Mouse (Mus musculus) CD4-positive, CD25-positive, alpha-beta regulatory T cell, adult 9 weeks (primary cell): ENCODE data around the gene Nat14. TPM values are rescaled to one million over a fixed set of nuclear protein-coding genes. Genes with fewer than 3 reads are reported as not detected.

ENCODE experiments used
- polyA plus RNA-seq: library from polyadenylated mRNA; unstranded; fragments of 100-300 nt; shearing (Covaris generic); gene quantifications from one replicate; pipeline ENCODE4 v1.2.1, GENCODE M21; 2017

Nat14 gene
- polyA plus RNA-seq, result 0.71 TPM

GRCm38 (mm10) chr7:4921824-4922482 lies at the start of gene Nat14:
TSS of gene Nat14 (plus strand) at chr7:4922028.

GRCm38 (mm10) chr7:4876753-4877221 lies 45.0 kb upstream of the Nat14 start, which contains the start of gene Isoc2a:
TSS of gene Isoc2a (plus strand) at chr7:4877153.

DNA sequence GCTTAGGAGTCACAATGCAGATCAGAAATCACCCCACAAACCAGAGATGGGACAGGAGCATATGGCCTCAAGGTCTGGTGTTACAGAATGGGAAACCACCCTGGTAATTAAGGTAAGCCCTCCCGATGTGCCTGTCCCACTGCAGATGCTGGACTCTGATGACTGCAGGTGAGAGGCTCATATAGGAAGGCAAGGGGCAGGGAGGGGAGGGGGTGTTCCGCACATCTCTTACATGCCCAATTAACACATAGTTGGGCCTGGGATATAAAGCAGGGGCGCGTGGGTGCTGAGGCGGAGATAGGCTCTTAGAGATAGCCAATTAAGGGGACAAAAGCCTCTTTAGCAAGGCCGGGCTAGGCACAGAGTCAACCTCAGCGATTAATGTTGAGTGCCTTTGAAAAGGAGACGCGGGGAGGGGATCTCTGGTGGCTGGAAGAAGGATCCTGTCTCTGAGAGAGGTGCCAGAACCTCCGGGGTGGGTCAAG lies 15.3 kb upstream of the Nat14 start, which contains the start of gene Gm36210:
TSS of gene Gm36210 (minus strand) at position 51 of the 485 bp plus-strand sequence.

DNA sequence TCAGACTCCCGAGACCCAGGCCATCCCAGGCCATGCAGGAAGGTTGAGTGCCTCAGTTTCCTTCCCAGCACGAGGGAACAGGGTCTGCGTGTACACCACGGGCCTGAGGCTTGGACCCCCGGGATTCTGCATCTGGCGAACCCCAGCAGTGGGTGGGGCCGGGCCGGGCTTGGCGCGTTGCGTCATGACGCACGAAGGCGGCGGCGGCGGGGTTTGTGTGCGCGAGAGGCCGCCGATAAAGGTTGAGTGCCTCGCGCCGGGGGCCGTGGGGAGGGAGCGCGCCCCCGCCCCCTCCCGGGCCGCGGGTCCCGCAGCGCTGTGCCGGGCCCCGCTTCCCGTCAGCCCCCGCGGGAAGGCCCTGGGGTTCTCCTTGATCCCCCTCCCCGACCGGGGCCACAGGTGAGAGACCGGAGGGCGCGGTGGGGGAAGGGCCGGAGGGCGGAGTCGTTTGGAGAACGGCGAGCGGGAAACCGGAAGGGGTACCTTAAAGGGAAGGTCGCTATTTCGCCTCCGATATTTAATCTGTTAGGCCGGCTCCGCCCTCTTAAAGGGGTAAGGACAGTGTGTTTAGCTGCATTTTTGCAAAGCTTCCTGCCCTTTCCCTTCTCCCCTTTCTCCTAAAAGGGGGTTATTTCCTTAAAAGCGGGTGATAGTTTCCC lies 6.7 kb upstream of the Nat14 start, which contains the start of gene Zfp628:
TSS of gene Zfp628 (plus strand) at position 211 of the 659 bp plus-strand sequence.

GRCm38 (mm10) chr7:4925441-4926381 lies 3.9 kb downstream of the Nat14 start, which contains the start of gene Ssc5d:
TSS of gene Ssc5d (plus strand) at chr7:4925785.

DNA sequence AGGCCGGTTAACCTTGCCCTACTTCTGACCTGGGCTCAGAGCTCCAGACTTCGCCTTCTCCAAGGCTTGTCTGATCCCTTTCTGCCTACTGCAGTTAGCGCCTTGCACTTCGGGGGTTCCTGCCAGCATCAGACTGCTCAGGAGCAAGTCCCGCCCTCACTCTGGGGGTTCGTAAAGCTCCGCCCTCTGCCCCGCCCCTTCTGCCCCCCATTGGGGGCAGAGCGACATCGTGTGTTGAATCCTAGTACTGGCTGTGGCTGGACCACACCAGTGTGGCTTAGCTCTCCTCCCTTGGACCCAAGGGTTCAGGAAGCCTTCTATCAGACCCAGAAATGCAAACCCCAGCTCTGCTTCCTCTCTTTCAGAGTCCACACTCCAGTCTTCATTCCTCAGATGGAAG lies 42.4 kb downstream of the Nat14 start, which contains the start of gene Sbk2:
TSS of gene Sbk2 (minus strand) at position 135 of the 400 bp plus-strand sequence.

DNA sequence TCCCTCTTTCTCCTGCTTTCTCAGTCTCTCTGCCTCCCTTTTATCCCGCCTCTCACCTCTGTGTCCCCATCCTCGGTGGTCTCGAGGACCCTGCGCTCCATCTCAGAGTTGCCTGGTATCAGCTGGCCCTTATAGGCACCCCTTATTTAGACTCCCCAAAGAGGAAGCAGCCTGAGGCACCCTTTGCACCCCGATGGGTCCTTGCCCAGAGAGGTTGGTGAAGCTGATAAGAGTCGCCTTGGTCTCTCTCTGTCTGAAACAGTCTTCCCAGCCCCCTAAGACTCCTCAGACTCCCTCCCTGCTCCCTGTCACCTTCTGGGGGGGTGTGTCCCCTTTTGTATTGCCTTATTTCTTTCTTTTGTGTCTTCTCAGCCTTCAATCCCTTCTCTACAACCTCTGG lies 49.2 kb downstream of the Nat14 start, which contains the start of gene Sbk3:
TSS of gene Sbk3 (minus strand) at position 101 of the 400 bp plus-strand sequence.

Other genes starting within 250 kb of the Nat14 start
- gene Hspbp1, start 237.0 kb upstream of the Nat14 start, polyA plus RNA-seq, result 87.0 TPM
- gene Brsk1, start 231.4 kb upstream of the Nat14 start, polyA plus RNA-seq, result not detected
- not detected for gene Tmem150b, start 196.8 kb upstream of the Nat14 start, polyA plus RNA-seq
- gene Kmt5c, start 181.9 kb upstream of the Nat14 start, polyA plus RNA-seq, result 45.4 TPM
- gene Cox6b2, start 168.9 kb upstream of the Nat14 start, polyA plus RNA-seq, result 4.9 TPM
- gene Fam71e2, start 150.7 kb upstream of the Nat14 start, polyA plus RNA-seq, result not detected
- not detected for gene Il11, start 139.2 kb upstream of the Nat14 start, polyA plus RNA-seq
- not detected for gene Tmem190, start 139.1 kb upstream of the Nat14 start, polyA plus RNA-seq
- gene Tmem238, start 132.4 kb upstream of the Nat14 start, polyA plus RNA-seq, result 0.46 TPM
- gene Rpl28, start 129.2 kb upstream of the Nat14 start, polyA plus RNA-seq, result 535 TPM
- 80.0 TPM for gene Ube2s, start 109.4 kb upstream of the Nat14 start, polyA plus RNA-seq
- not detected for gene Shisa7, start 77.3 kb upstream of the Nat14 start, polyA plus RNA-seq
- 44.2 TPM for gene Isoc2b, start 51.8 kb upstream of the Nat14 start, polyA plus RNA-seq
- 1.1 TPM for gene Isoc2a, start 44.9 kb upstream of the Nat14 start, polyA plus RNA-seq
- not detected for gene Gm36210, start 15.5 kb upstream of the Nat14 start, polyA plus RNA-seq
- 1.9 TPM for gene Zfp628, start 6.8 kb upstream of the Nat14 start, polyA plus RNA-seq
- gene Ssc5d, start 3.8 kb downstream of the Nat14 start, polyA plus RNA-seq, result not detected
- gene Sbk2, start 42.4 kb downstream of the Nat14 start, polyA plus RNA-seq, result 0.43 TPM
- not detected for gene Sbk3, start 49.1 kb downstream of the Nat14 start, polyA plus RNA-seq
- gene Zfp579, start 74.1 kb downstream of the Nat14 start, polyA plus RNA-seq, result 12.8 TPM
- gene Zfp524, start 92.4 kb downstream of the Nat14 start, polyA plus RNA-seq, result 31.7 TPM
- gene Fiz1, start 92.7 kb downstream of the Nat14 start, polyA plus RNA-seq, result 29.7 TPM
- 17.0 TPM for gene Gm44973, start 93.5 kb downstream of the Nat14 start, polyA plus RNA-seq
- gene Zfp865, start 98.3 kb downstream of the Nat14 start, polyA plus RNA-seq, result 10.5 TPM
- not detected for gene Ccdc106, start 98.5 kb downstream of the Nat14 start, polyA plus RNA-seq
- gene 4632433K11Rik, start 112.1 kb downstream of the Nat14 start, polyA plus RNA-seq, result not detected
- gene Zfp784, start 116.4 kb downstream of the Nat14 start, polyA plus RNA-seq, result 5.3 TPM
- 1.2 TPM for gene Zfp580, start 129.5 kb downstream of the Nat14 start, polyA plus RNA-seq
- 105 TPM for gene U2af2, start 140.1 kb downstream of the Nat14 start, polyA plus RNA-seq
- 14.3 TPM for gene Epn1, start 158.2 kb downstream of the Nat14 start, polyA plus RNA-seq
- not detected for gene Rfpl4, start 194.9 kb downstream of the Nat14 start, polyA plus RNA-seq
- not detected for gene Rasl2-9, start 203.9 kb downstream of the Nat14 start, polyA plus RNA-seq
- gene Vmn1r55, start 227.6 kb downstream of the Nat14 start, polyA plus RNA-seq, result 0.05 TPM